Mouse (Mus musculus) spleen, adult 12 weeks (tissue): ENCODE data around the gene Ptprcap.

ENCODE experiments used
- DNase-seq: peaks from one replicate; pipeline ENCODE4 v3.0.0; 2022; ENCODE audit warnings: low spot score

Ptprcap gene

DNA sequence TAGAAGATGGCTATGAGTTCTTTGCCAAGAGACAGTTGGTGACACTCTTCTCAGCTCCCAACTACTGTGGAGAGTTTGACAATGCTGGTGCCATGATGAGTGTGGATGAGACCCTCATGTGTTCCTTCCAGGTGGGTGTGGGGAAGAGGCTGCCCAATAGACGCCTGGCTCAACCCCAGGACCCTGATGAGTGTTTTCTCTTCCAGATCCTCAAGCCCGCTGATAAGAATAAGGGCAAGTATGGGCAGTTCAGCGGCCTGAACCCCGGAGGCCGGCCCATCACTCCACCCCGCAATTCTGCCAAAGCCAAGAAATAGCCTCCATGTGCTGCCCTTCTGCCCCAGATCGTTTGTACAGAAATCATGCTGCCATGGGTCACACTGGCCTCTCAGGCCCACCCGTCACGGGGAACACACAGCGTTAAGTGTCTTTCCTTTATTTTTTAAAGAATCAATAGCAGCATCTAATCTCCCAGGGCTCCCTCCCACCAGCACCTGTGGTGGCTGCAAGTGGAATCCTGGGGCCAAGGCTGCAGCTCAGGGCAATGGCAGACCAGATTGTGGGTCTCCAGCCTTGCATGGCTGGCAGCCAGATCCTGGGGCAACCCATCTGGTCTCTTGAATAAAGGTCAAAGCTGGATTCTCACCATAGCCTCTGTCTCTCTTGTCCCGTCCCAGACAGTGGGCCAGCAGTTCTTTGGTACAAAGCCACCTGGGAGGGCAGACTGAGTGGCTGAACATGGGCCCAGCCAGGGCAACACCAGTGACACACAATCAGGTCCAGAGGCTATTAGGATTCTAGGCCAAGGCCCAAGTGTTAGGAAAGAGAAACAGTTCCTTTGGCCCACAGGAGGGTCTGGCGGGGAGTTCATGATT, 41.6 kb downstream of the Ptprcap start:
- no peak for DNase-seq

DNA sequence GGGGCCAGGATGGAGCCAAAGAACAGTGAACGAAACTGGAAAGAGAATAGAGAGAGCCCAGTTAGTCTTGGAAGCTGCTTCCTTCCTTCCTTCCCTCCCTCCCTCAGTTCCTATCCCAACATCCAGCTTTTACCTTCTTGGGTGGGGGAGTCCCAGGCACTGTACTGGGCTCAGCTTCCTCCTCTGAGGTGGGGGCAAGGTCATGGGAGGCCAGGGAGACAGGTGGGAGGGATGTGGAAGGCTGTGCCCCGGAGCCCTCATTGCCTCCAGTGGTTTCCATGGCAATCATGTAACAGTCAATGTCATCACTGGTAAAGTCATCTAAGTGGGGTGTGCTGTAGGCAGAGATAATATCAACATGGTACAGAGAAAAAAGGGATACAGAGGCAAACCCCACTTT, 42.6 kb downstream of the Ptprcap start:
- DNase-seq, result no peak

DNA sequence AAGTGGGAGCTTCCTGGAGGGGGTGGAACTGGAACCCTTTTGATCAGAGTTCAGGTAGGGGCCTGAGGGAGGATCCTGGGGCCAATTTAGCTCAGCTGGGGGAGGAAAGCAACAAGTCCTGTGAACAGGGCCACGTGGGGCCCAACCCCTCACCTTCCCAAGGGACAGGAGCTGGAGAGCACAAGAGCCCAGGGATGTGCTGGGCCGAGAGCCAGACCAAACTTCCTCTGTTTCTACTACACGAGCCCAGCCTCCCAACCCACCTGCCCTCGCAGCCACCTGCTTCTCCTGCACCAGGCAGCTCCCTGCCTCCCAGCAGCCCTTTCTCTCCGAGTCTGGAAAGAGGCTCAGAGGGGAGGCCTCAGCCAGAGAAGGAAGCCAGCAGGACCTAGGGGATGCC, 43.1 kb downstream of the Ptprcap start:
- no peak for DNase-seq

DNA sequence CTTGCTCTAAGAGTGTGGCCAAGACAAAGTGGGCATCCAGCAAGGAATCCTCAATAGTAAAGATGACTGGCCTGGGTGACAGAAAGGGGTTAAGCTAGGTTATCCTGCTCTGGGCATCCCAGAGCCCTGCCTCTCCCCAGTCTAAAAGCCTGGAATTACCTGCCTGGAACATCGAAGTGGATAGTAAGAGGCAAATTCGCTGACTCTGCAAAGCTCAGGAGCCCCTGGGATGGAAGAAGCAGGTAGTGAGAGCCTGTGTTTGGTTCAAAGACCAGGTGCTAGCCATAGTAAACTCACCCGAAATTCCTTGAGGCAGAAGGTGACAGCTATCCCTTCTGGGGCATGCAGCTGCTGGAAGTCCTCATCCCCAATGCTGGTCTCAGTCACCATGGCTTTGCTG, 43.8 kb downstream of the Ptprcap start:
- no peak for DNase-seq

DNA sequence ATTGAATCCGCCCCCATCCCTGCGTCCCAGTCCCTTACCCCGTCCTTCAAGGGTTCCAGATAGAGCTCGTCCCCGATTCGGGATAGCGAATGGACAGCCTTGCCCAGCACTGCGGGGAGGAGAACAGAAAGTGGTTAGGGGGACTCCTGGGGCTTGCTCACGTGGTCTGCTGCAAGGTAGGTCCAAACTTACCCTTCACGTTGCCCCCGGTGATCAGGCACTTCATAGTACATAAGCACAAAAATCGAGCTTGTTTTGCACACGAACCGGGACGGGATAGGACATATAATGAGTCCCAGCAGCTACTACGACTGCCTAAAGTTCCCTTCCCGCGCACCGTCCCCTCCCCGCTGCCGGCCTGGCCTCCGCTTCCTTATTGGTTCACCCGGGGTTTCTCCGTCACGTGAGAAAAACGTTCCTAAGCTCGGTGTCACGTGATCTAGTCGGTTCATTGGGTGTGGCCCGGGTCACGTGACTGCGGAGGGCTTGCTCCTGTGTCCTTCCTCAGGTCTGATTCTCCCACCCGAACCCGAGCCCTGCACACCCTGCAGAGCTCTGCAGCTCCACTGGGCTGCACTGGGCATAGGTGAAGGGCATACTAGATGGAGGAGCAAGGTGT, 48.0 kb downstream of the Ptprcap start, which contains the start of gene Rad9a:
Rad9a (minus strand) TSS at position 372 of the 619 bp plus-strand sequence.
- peak; percentile 90 for DNase-seq

DNA sequence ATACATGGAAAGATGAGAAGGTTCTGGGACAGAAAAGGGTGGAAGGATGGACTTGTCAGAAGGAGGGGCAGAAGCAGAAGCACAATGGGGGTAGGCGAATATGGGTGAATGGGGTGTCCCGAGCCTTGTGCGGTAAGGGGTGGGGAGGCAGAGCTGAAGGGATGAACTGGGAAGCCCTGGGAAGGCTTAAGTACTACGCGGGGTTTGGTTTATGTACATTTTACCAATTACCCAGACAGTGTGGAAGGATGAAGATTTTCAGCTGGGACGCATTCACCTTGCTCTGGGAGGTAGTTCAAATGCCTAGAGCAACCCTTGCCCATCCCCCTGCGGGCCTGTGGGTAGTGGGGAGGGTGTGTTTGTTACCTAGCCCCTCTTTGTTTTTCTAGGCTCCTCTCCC, 48.7 kb downstream of the Ptprcap start:
- DNase-seq, result no peak

DNA sequence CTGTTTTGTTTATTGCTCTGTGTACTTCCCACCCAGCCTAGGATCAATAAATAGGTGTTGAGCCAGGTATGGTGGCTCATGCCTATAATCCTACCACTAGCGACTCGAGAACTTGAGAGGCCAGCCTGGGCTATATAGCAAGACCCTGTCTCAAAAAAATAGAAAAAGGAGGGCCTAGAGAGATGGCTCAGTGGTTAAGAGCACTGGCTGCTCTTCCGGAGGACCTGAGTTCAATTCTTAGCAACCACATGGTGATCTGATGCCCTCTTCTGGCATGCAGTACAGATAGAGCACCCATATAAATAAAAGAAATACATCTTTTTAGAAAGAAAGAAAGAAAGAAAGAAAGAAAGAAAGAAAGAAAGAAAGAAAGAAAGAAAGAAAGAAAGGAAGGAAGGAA, 49.7 kb downstream of the Ptprcap start:
- no peak for DNase-seq

DNA sequence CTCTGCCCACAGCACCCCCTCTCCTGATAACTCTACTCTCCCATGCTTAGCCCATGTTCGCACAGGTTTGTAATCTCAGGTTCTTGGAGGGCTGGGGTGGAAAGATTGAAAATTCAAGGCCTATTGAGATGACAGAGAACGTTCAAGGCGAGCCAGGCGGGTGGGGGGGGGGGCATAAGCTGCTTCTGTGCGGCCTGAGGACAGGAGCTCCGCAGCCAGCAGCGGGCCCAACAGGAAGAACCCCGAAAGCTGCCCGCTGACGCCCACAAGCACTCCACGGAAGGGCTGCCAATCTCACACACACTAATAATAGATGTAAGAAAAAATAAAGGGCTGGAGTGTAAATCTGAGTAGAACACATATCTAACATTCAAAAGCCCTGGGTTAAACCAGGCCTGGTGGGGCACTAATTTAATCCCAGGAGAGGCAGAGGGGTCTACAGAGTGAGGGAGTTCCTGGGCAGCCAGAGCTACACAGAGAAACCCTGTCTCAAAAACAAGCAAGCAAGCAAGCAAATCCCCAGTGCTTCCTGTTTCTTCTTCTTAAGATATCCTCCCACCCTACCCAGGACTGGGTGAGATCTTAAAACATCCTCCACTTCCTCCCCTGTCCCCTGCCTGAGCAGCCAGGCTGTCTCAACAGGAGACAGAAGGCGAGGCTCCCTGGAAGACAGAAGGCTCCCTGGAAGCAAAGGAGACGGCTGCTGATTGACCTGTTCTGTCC, 50.4 kb downstream of the Ptprcap start:
- DNase-seq, result no peak

DNA sequence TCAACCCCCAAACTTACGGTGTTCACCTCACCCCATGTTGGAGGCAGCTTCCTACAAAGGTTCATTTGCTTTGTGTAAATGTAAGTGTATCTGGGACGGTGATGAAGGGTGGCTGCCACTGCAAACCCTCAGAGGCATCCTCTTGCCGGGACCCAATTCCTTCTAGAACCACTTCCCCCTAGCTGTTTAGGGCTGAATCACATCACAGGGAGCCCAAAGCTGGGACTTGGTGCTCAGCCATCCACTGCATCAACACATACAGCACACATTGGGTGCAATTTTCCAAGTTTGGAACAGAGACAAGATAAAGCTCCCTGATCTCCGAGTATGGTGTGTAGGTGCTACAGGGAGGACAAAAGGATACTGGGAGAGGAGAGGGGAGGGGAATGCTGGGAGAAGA, 51.5 kb downstream of the Ptprcap start:
- no peak for DNase-seq
